Mouse (Mus musculus): ENCODE measurements around the gene Syne3. TPM values are rescaled to one million over a fixed set of nuclear protein-coding genes. Genes with fewer than 3 reads are reported as not detected.

The Syne3 gene
- total and polyA plus RNA-seq, 3 experiments, result 4.9 to 10.7 TPM; not detected in 1

- H3K36me3 ChIP-seq (ENCODE audit: control insufficient read depth in 1 of 2, insufficient read depth in 2 of 2, low read length in 2 of 2), result peaks cover 0 to 14% of the 10 kb centered on the region in 2 experiments; a peak in 2 of 4 replicates
- H3K9me3 ChIP-seq (replicated peaks; ENCODE audit: insufficient read depth, low read length), result no peaks in the 10 kb centered on the region
- peak overlapping the region; percentile 99 for H3K27ac ChIP-seq (ENCODE audit: control insufficient read depth, low read depth, low read length)
- H3K79me2 ChIP-seq (ENCODE audit: control insufficient read depth, insufficient read depth, low read length, poor library complexity), result no peaks in the 10 kb centered on the region
- H3K4me1 ChIP-seq (ENCODE audit: control insufficient read depth in 1 of 2, insufficient read depth in 2 of 2, low read length in 2 of 2), result peaks cover 5 to 30% of the 10 kb centered on the region in 2 experiments
- peak overlapping the region; percentile 47 to 54 for H3K4me3 ChIP-seq (ENCODE audit: control insufficient read depth in 1 of 2, insufficient read depth in 1 of 2, low read depth in 2 of 2, low read length in 2 of 2)
- peak overlapping the region; percentile 81 for H3K9ac ChIP-seq (ENCODE audit: control insufficient read depth, low read depth, low read length, poor library complexity, severe bottlenecking)
- peak; percentile 97 for DNase-seq (ENCODE audit: low read depth, low spot score)
- H3K27me3 ChIP-seq (ENCODE audit: control insufficient read depth in 1 of 2, insufficient read depth in 2 of 2, low read length in 2 of 2), result no peaks in the 10 kb centered on the region
- no peak for TF ChIP-seq UBTF (IDR thresholded peaks at IDR 0.05; ENCODE audit: borderline replicate concordance, insufficient read depth, low read depth, low read length)
- peak; percentile 8; the same call in 1 of the 2 replicates for TF ChIP-seq USF1 (IDR thresholded peaks at IDR 0.05; ENCODE audit: low read depth, low read length)
- peak; percentile 67 for TF ChIP-seq NELFE (IDR thresholded peaks at IDR 0.05; ENCODE audit: low read depth, low read length)
- TF ChIP-seq MYC (IDR thresholded peaks at IDR 0.05; ENCODE audit: low read depth, low read length), result peak; percentile 57
- no peak; the same call in none of the 2 replicates for TF ChIP-seq TAL1 (IDR thresholded peaks at IDR 0.05; ENCODE audit: low read length)
- no peak for TF ChIP-seq ZNF384 (IDR thresholded peaks at IDR 0.05; ENCODE audit: low read depth, low read length)
- TF ChIP-seq ELF1 (IDR thresholded peaks at IDR 0.05; ENCODE audit: low read depth, low read length), result peak; percentile 17; the same call in 1 of the 2 replicates
- TF ChIP-seq MAFK (IDR thresholded peaks at IDR 0.05; ENCODE audit: borderline replicate concordance, low read depth, low read length), result no peak
- TF ChIP-seq RCOR1 (IDR thresholded peaks at IDR 0.05; ENCODE audit: low read depth, low read length), result peak; percentile 20; the same call in 1 of the 2 replicates
- TF ChIP-seq SMC3 (IDR thresholded peaks at IDR 0.05; ENCODE audit: low read depth, low read length), result no peak
- TF ChIP-seq ETS1 (IDR thresholded peaks at IDR 0.05; ENCODE audit: low read depth, low read length), result peak; percentile 67
- TF ChIP-seq MXI1 (IDR thresholded peaks at IDR 0.05; ENCODE audit: low read depth, low read length), result peak; percentile 74
- TF ChIP-seq POLR2A (IDR thresholded peaks at IDR 0.05; ENCODE audit: control insufficient read depth in 1 of 2, insufficient read depth in 1 of 2, low read depth in 1 of 2, low read length in 2 of 2, poor library complexity in 1 of 2), result peak; percentile 61 to 76; a peak in 3 of 4 replicates
- TF ChIP-seq EP300 (IDR thresholded peaks at IDR 0.05; ENCODE audit: low read depth in 1 of 2, low read length in 2 of 2), result peak; percentile 41 to 71
- TF ChIP-seq ZC3H11A (IDR thresholded peaks at IDR 0.05; ENCODE audit: low read depth, low read length), result no peak
- peak in 2 of 3 experiments; percentile 14 to 37; a peak in 2 of 6 replicates for TF ChIP-seq CTCF (IDR thresholded peaks at IDR 0.05 in 2 of 3, conservative IDR thresholded peaks at IDR 0.05 in 1 of 3; ENCODE audit: control insufficient read depth in 1 of 3, insufficient read depth in 1 of 3, low read depth in 2 of 3, low read length in 3 of 3, poor library complexity in 1 of 3, severe bottlenecking in 1 of 3)
- TF ChIP-seq CHD2 (IDR thresholded peaks at IDR 0.05; ENCODE audit: low read length), result no peak
- no peak for TF ChIP-seq USF2 (IDR thresholded peaks at IDR 0.05; ENCODE audit: borderline replicate concordance in 1 of 2, insufficient read depth in 1 of 2, low read depth in 1 of 2, low read length in 2 of 2)
- TF ChIP-seq GATA1 (IDR thresholded peaks at IDR 0.05; ENCODE audit: low read depth, low read length), result peak; percentile 72; the same call in 1 of the 2 replicates
- peak; percentile 89; the same call in 1 of the 2 replicates for TF ChIP-seq ZMIZ1 (IDR thresholded peaks at IDR 0.05; ENCODE audit: low read depth, low read length)
- TF ChIP-seq JUND (IDR thresholded peaks at IDR 0.05; ENCODE audit: low read depth, low read length), result no peak
- peak; percentile 38 for TF ChIP-seq TCF12 (IDR thresholded peaks at IDR 0.05; ENCODE audit: low read depth, low read length)
- peak; percentile 69; the same call in 1 of the 2 replicates for TF ChIP-seq SIN3A (IDR thresholded peaks at IDR 0.05; ENCODE audit: low read length)
- 0 out of 2 replicates have a peak, but pooled peaks have one; percentile 23 for TF ChIP-seq MEF2A (IDR thresholded peaks at IDR 0.05; ENCODE audit: extremely low read depth, insufficient replicate concordance, low read depth, low read length, poor library complexity, severe bottlenecking)
- TF ChIP-seq BHLHE40 (IDR thresholded peaks at IDR 0.05; ENCODE audit: borderline replicate concordance, low read depth, low read length), result peak; percentile 48; the same call in 1 of the 2 replicates
- TF ChIP-seq KAT2A (conservative IDR thresholded peaks at IDR 0.05; ENCODE audit: low read depth, low read length), result no peak
- TF ChIP-seq CHD1 (IDR thresholded peaks at IDR 0.05; ENCODE audit: low read depth, low read length), result no peak
- no peak for TF ChIP-seq ZKSCAN1 (IDR thresholded peaks at IDR 0.05; ENCODE audit: low read depth, low read length)
- TF ChIP-seq POLR2AphosphoS5 (IDR thresholded peaks at IDR 0.05; ENCODE audit: borderline replicate concordance, low read depth, low read length), result no peak
- no peak for TF ChIP-seq MYB (IDR thresholded peaks at IDR 0.05; ENCODE audit: low read depth, low read length)
- no peak for TF ChIP-seq NRF1 (IDR thresholded peaks at IDR 0.05; ENCODE audit: insufficient read depth, low read depth, low read length, poor library complexity, severe bottlenecking)
- peak; percentile 42; the same call in 1 of the 2 replicates for TF ChIP-seq HCFC1 (IDR thresholded peaks at IDR 0.05; ENCODE audit: low read depth, low read length)
- peak; percentile 60 for TF ChIP-seq MAX (IDR thresholded peaks at IDR 0.05; ENCODE audit: low read length)
- TF ChIP-seq E2F4 (IDR thresholded peaks at IDR 0.05; ENCODE audit: borderline replicate concordance, low read depth, low read length), result no peak
These were observed 10.0 kb upstream of the Syne3 start for GRCm38 (mm10) chr12:105019359-105020219.
